Mouse (Mus musculus) bone marrow macrophage, adult 2 months (primary cell): ENCODE results near the gene Numa1.

Source experiments
- CTCF ChIP-seq: IDR thresholded peaks from 2 replicates; pipeline ENCODE4 v1.5.1; 2012; ENCODE audit warnings: low read depth, mild to moderate bottlenecking, low read length, moderate library complexity
- POLR2A ChIP-seq: IDR thresholded peaks from 2 replicates; pipeline ENCODE4 v1.6.1; 2012; ENCODE audit warnings: mild to moderate bottlenecking, low read depth, low read length, borderline replicate concordance

DNA sequence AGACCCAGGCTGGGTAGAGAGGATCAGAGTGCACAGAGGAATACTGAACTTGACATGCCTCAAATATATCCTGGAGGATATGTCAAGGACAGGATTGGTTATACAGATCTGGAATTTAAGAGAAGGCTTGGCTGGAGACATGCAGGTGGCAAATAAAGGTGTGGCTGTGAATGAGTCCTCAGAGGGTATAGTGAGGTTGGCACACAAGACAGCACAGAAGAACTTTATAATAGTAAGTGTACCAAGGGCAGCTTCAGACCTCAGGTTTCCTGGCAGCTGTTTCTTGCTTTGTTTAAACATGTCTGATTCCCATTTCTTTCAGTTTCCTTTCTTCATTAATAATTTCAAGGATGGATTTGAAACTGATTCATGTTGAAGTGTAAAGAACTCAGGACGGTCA, 1.4 kb upstream of the Numa1 start:
- no peak for TF ChIP-seq CTCF
- no peak for TF ChIP-seq POLR2A
